Mouse (Mus musculus) ES-E14 (cell line): Measurements from ENCODE around the gene Irs3. TPM values are rescaled to one million over a fixed set of nuclear protein-coding genes. Genes with fewer than 3 reads are reported as not detected.
A peak's percentile ranks its signal among the peaks of the same experiment; 100 is the strongest.
"Not testable (repeated sequence)": the region's sequence is repeated elsewhere in the genome, so short reads cannot be mapped to it uniquely, and the experiment has no call there.

ENCODE experiments used
- DNase-seq: peaks from one replicate; pipeline ENCODE4 v3.0.0-alpha.2; 2013; ENCODE audit warnings: low read depth, low spot score
- H3K27ac ChIP-seq: 2 replicates; pipeline ENCODE4 v1.5.1; 2012; ENCODE audit warnings: low read depth, mild to moderate bottlenecking, low read length, moderate library complexity, mixed read lengths; ENCODE audit not compliant: poor library complexity, insufficient read depth, severe bottlenecking
- H3K36me3 ChIP-seq: 2 replicates; pipeline ENCODE4 v1.6.1; 2012; ENCODE audit warnings: mild to moderate bottlenecking, low read length, moderate library complexity, mixed read lengths; ENCODE audit not compliant: control insufficient read depth, poor library complexity, insufficient read depth, severe bottlenecking
- H3K4me1 ChIP-seq, 2 experiments: fragments of 150-350 bp in 1 of 2; sonication (generic) in 1 of 2; 2 replicates each; pipeline ENCODE4 v1.6.1; 2012; ENCODE audit warnings: low read length in 2 of 2, mild to moderate bottlenecking in 1 of 2, mixed read lengths in 1 of 2; ENCODE audit not compliant: control insufficient read depth in 2 of 2, insufficient read depth in 2 of 2, poor library complexity in 1 of 2
- H3K4me3 ChIP-seq, 2 experiments: fragments of 150-350 bp in 1 of 2; sonication (generic) in 1 of 2; 2 replicates each; pipeline ENCODE4 v1.5.1; 2012; ENCODE audit warnings: low read length in 2 of 2, low read depth in 1 of 2, mild to moderate bottlenecking in 1 of 2, mixed read lengths in 1 of 2; ENCODE audit not compliant: insufficient read depth in 1 of 2, poor library complexity in 1 of 2, severe bottlenecking in 1 of 2
- H3K9ac ChIP-seq: 2 replicates; pipeline ENCODE4 v1.6.1; 2012; ENCODE audit warnings: low read depth, mild to moderate bottlenecking, low read length, mixed read lengths; ENCODE audit not compliant: poor library complexity, insufficient read depth, severe bottlenecking
- H3K9me3 ChIP-seq: fragments of 150-350 bp; sonication (generic); 2 replicates; pipeline ENCODE4 v1.6.1; 2012; ENCODE audit warnings: low read depth, mild to moderate bottlenecking, low read length; ENCODE audit not compliant: control insufficient read depth, insufficient read depth
- CHD2 ChIP-seq: IDR thresholded peaks from 2 replicates; pipeline ENCODE4 v1.6.1; 2014; ENCODE audit warnings: mild to moderate bottlenecking, low read depth, low read length, inconsistent platforms
- HCFC1 ChIP-seq: IDR thresholded peaks from 2 replicates; pipeline ENCODE4 v1.6.1; 2012; ENCODE audit warnings: low read length, inconsistent platforms, borderline replicate concordance; ENCODE audit not compliant: insufficient read depth
- MAFK ChIP-seq: IDR thresholded peaks from 2 replicates; pipeline ENCODE4 v1.6.1; 2014; ENCODE audit warnings: mild to moderate bottlenecking, low read depth, low read length, inconsistent platforms; ENCODE audit not compliant: insufficient read depth
- ZC3H11A ChIP-seq: IDR thresholded peaks from 2 replicates; pipeline ENCODE4 v1.6.1; 2012; ENCODE audit warnings: low read depth, mild to moderate bottlenecking, inconsistent platforms, low read length, borderline replicate concordance
- ZNF384 ChIP-seq: IDR thresholded peaks from 2 replicates; pipeline ENCODE4 v1.6.1; 2012; ENCODE audit warnings: low read depth, low read length, inconsistent platforms
- in situ Hi-C, 2 experiments: fragments of 600-800 bp; cut with MboI; formaldehyde crosslinking; loops; one replicate each; pipeline ENCODE4 v1.15.1; 2025; ENCODE audit warnings: low sequenced_read_pairs in 2 of 2, inconsistent platforms in 1 of 2; ENCODE audit not compliant: unreplicated experiment in 2 of 2
- total RNA-seq: library from RNA; depleted of rRNA; stranded (reverse); fragments of 300-350 nt; gene quantifications from 2 replicates; pipeline ENCODE4 v1.2.3, GENCODE M21; 2012

The Irs3 gene
- total RNA-seq, 1 experiment: 0.85 TPM

DNA sequence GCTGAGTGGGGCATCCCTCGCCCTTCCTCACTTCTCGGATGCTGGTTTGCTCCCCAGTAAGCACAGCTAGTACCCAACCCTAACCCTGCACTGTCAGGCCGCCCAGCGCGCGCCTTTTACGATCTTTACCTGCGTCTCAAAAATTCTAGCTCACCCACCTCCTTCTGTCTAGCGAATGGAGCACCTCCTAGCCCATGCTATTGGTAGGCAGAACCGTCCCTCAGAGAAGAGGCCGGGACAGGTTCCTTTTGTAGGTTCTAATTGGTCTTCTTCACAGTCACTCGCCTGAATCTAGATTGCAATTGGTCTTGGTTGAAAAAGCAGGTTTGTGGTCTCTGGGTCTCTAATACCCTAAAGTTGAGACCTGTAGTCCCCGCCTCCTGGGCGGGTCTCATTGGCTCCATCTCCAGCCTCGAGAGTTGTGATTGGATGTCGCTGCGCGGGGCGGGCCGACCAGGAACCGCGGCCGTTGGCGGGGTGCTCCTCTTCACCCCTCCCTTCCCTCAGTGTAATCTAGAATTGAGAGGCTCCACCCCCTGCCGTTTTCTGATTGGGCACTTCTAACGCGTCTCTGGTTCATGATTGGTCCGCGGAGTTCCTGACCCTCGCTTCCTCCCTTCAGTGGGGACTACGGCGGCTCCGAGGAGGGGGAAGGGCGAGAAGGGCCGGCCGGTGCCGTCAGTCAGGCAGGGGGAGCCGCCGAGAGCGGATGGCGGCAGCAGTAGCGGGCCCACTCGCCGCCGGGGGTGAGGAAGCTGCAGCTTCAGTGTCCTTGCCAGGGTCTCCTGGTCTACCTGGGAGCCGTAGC, 16.8 kb downstream of the Irs3 start, which contains the start of the genes Fbxo24, Lrch4 and Gm20605:
Gene Fbxo24, minus strand, starts transcription at position 505 of the 808 bp plus-strand sequence.
Gene Lrch4, plus strand, starts transcription at position 624 of the 808 bp plus-strand sequence.
Gene Gm20605, plus strand, starts transcription at position 678 of the 808 bp plus-strand sequence.
- H3K27ac ChIP-seq: peak within 1 kb of the TSS; percentile 95
- TF ChIP-seq ZNF384 (no peak), HCFC1 (peak; percentile 72), ZC3H11A (no peak), MAFK (no peak), CHD2 (peak; percentile 98)
- H3K4me3 ChIP-seq: peak within 1 kb of the TSS; percentile 97 to 99
- peak; percentile 99 for DNase-seq
- in situ Hi-C loops: no loop called here
- peak within 1 kb of the TSS; percentile 95 for H3K9ac ChIP-seq
- H3K9me3 ChIP-seq: no peaks in the 10 kb centered on the region
- H3K4me1 ChIP-seq: peaks cover 0 to 27% of the 10 kb centered on the region in 2 experiments; a peak in 2 of 4 replicates
- peaks cover 1% of the 10 kb centered on the region; the same call in 1 of the 2 replicates for H3K36me3 ChIP-seq

- no peaks in the 10 kb centered on the region; the same call in 1 of the 2 replicates for H3K36me3 ChIP-seq
- H3K9me3 ChIP-seq: no peaks in the 10 kb centered on the region
- no peak for DNase-seq
- in situ Hi-C loops: no loop called here
- H3K4me1 ChIP-seq: peaks cover 0 to 21% of the 10 kb centered on the region in 2 experiments; a peak in 1 of 4 replicates
- H3K9ac ChIP-seq: peak overlapping the region; percentile 90
- H3K4me3 ChIP-seq: peak overlapping the region; percentile 88 to 94
- H3K27ac ChIP-seq: peak overlapping the region; percentile 80; the same call in 1 of the 2 replicates
- no peak for TF ChIP-seq HCFC1
- no peak for TF ChIP-seq ZC3H11A
- no peak for TF ChIP-seq CHD2
- no peak for TF ChIP-seq MAFK
Observed at GRCm38 (mm10) chr5:137627991-137628390, 17.5 kb downstream of the Irs3 start.

DNA sequence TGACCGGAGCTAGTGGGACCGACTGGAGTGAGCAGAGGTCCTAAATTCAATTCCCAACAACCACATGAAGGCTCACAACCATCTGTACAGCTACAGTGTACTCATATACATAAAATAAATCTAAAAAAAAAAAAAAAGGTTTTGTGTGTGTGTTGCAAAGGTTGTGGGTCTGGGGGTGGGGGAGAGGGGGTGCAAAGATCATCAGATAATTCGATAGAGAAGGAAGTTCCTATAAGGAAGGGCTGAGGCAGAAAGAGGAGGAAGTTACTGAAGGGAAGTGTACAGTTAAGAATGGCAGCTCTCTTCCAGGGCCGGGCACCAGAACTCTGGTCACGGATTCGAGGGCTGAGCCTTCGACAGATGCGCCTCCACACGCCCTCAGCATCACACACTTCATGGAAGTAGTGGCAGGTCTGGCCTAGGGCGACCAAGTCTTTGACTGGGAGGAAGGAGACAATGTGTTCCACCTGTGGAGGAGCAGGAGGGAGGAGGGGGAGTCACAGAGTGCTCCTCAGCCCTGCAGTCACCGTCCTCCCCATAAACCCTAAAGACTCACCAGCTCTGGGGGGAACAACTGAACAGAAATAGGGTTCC, 21.5 kb downstream of the Irs3 start:
- TF ChIP-seq MAFK (no peak), CHD2 (no peak), ZC3H11A (no peak), HCFC1 (no peak), ZNF384 (no peak)
- no peak overlapping the region for H3K4me3 ChIP-seq
- no peak overlapping the region for H3K9ac ChIP-seq
- no peak overlapping the region for H3K27ac ChIP-seq
- no peaks in the 10 kb centered on the region for H3K9me3 ChIP-seq
- no peak for DNase-seq
- no peaks in the 10 kb centered on the region for H3K36me3 ChIP-seq
- H3K4me1 ChIP-seq: peaks cover 0 to 17% of the 10 kb centered on the region in 2 experiments; a peak in 1 of 4 replicates
- in situ Hi-C loops: no loop called here

DNA sequence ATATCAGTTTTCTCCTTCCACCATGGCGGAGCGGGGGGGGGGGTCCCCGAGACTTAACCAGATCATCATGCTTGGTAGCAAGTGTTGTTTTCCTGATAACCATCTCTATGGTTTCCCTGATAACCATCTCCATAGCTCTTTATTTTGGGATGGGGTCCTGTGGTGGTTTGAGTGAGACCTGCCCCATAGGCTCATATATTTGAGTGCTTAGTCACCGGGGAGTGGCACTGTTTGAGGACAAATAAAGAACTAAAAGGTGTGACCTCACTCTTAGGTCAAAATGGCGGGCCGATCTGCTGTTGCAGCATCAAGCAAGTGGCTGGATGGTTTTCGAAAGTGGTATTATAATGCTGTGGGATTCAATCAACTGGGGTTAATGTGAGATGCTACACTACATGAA, 30.2 kb downstream of the Irs3 start:
- no peaks in the 10 kb centered on the region for H3K9me3 ChIP-seq

DNA sequence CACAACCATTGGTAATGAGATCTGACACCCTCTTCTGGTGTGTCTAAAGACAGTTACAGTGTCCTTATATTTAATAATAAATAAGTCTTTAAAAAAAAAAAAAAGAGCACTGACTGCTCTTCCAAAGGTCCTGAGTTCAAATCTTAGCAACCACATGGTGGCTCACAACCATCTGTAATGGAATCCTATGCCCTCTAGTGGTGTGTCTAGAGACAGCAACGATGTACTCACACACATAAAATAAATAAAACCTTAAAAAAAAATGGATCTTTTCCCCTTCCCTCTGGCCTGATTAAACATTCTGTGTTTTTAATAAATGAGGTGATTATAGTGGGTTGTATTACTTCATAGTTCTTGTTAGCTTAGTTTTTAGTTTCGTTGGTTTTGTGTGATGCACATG, 30.6 kb downstream of the Irs3 start:
- H3K36me3 ChIP-seq, H3K9me3 ChIP-seq, DNase-seq, H3K4me3 ChIP-seq, H3K9ac ChIP-seq, in situ Hi-C loops, H3K27ac ChIP-seq: not testable (repeated sequence)
- H3K4me1 ChIP-seq: peaks cover 4 to 41% of the 10 kb centered on the region in 2 experiments; a peak in 3 of 4 replicates

More for the DNA sequence above, 30.2 kb downstream of the Irs3 start:
- H3K4me1 ChIP-seq: peaks cover 4 to 37% of the 10 kb centered on the region in 2 experiments; a peak in 3 of 4 replicates
- TF ChIP-seq ZC3H11A: no peak
- no peak for TF ChIP-seq ZNF384
- no peak for TF ChIP-seq MAFK
- TF ChIP-seq CHD2: no peak
- no peak for TF ChIP-seq HCFC1
- in situ Hi-C loops: no loop called here
- H3K27ac ChIP-seq: no peak overlapping the region
- DNase-seq: no peak
- no peak overlapping the region for H3K9ac ChIP-seq
- H3K36me3 ChIP-seq: no peaks in the 10 kb centered on the region
- H3K4me3 ChIP-seq: no peak overlapping the region
